Mouse (Mus musculus) stomach, embryonic 14.5 days (tissue): ENCODE results near the gene Arsg. TPM values are rescaled to one million over a fixed set of nuclear protein-coding genes. Genes with fewer than 3 reads are reported as not detected.
"Not testable (repeated sequence)": the region's sequence is repeated elsewhere in the genome, so short reads cannot be mapped to it uniquely, and the experiment has no call there.

ENCODE experiments used
- ATAC-seq: fragments of 200-750 bp; cut with Nextera tagmentation; 2 replicates; pipeline ENCODE4 v1.8.0; 2017; ENCODE audit warnings: low read depth, moderate TSS enrichment; ENCODE audit not compliant: insufficient number of reproducible peaks, insufficient read depth, low FRiP score
- H3K27ac ChIP-seq: fragments of 300-500 bp; sonication (generic); 2 replicates; pipeline ENCODE4 v1.5.1; 2014; ENCODE audit warnings: mild to moderate bottlenecking, low read length, moderate library complexity, mixed read lengths
- H3K27me3 ChIP-seq: fragments of 300-500 bp; sonication (generic); 2 replicates; pipeline ENCODE4 v1.6.1; 2014; ENCODE audit warnings: low read length, control low read depth, mixed read lengths; ENCODE audit not compliant: control insufficient read depth, insufficient read depth
- H3K36me3 ChIP-seq: fragments of 300-500 bp; sonication (generic); 2 replicates; pipeline ENCODE4 v1.6.1; 2014; ENCODE audit warnings: mild to moderate bottlenecking, control low read depth, low read length, moderate library complexity, mixed read lengths; ENCODE audit not compliant: control insufficient read depth, insufficient read depth
- H3K4me1 ChIP-seq: fragments of 300-500 bp; sonication (generic); 2 replicates; pipeline ENCODE4 v1.6.1; 2014; ENCODE audit warnings: low read length, control low read depth, mixed read lengths; ENCODE audit not compliant: control insufficient read depth, insufficient read depth
- H3K4me2 ChIP-seq: fragments of 300-500 bp; sonication (generic); replicated peaks from 2 replicates; pipeline ENCODE4 v1.6.1; 2014; ENCODE audit warnings: low read depth, low read length, control low read depth
- H3K4me3 ChIP-seq: fragments of 300-500 bp; sonication (generic); 2 replicates; pipeline ENCODE4 v1.5.1; 2014; ENCODE audit warnings: low read depth, low read length, control low read depth
- H3K9ac ChIP-seq: fragments of 300-500 bp; sonication (generic); replicated peaks from 2 replicates; pipeline ENCODE4 v1.6.1; 2014; ENCODE audit warnings: low read depth, mild to moderate bottlenecking, control low read depth, low read length, moderate library complexity, mixed read lengths
- H3K9me3 ChIP-seq: fragments of 300-500 bp; sonication (generic); 2 replicates; pipeline ENCODE4 v1.6.1; 2016; ENCODE audit warnings: low read depth, low read length, control low read depth; ENCODE audit not compliant: control insufficient read depth
- WGBS: fragments of 180-500 bp; shearing (Covaris S2); extraction: QIAGEN DNeasy Blood & Tissue Kit; methylation state at CpG from one replicate; pipeline ENCODE4 v1.1.7; 2014; 5-methylcytosine and 5-hydroxymethylcytosine counted together
- polyA plus RNA-seq: library from polyadenylated mRNA; unstranded; fragments of >200 nt; fragmentation: Nextera tagmentation; extraction: Ambion mirVana; gene quantifications from 2 replicates; pipeline ENCODE4 v1.2.1, GENCODE M21; 2014

The Arsg gene
- polyA plus RNA-seq, 1 experiment from 2014 or later, result 3.5 TPM

GRCm38 (mm10) chr11:109479575-109480285, 6.6 kb downstream of the Arsg start:
- no peak overlapping the region for H3K9ac ChIP-seq
- no peak for ATAC-seq
- 72% methylated on average over 16 of the region's 16 CpGs for WGBS
- no peaks in the 10 kb centered on the region for H3K9me3 ChIP-seq
- no peaks in the 10 kb centered on the region for H3K27me3 ChIP-seq
- no peak overlapping the region for H3K4me2 ChIP-seq
- H3K4me3 ChIP-seq, result no peak overlapping the region
- H3K27ac ChIP-seq, result no peak overlapping the region
- no peaks in the 10 kb centered on the region for H3K4me1 ChIP-seq
- H3K36me3 ChIP-seq, result no peaks in the 10 kb centered on the region

- H3K4me2 ChIP-seq, result no peak overlapping the region
- ATAC-seq, result no peak
- H3K27ac ChIP-seq, result no peak overlapping the region
- no peaks in the 10 kb centered on the region for H3K4me1 ChIP-seq
- no peak overlapping the region for H3K4me3 ChIP-seq
- H3K36me3 ChIP-seq, result no peaks in the 10 kb centered on the region
- H3K9me3 ChIP-seq, result no peaks in the 10 kb centered on the region
- 78% methylated on average over 8 of the region's 8 CpGs for WGBS
- H3K27me3 ChIP-seq, result no peaks in the 10 kb centered on the region
- H3K9ac ChIP-seq, result no peak overlapping the region
Measured at GRCm38 (mm10) chr11:109480440-109480839, 7.3 kb downstream of the Arsg start.

GRCm38 (mm10) chr11:109485398-109486045, 12.3 kb downstream of the Arsg start:
- Histone ChIP-seq H3K27ac (no peak overlapping the region), H3K4me1 (no peaks in the 10 kb centered on the region), H3K9me3 (no peaks in the 10 kb centered on the region), H3K36me3 (no peaks in the 10 kb centered on the region), H3K4me2 (no peak overlapping the region), H3K9ac (no peak overlapping the region), H3K4me3 (no peak overlapping the region), H3K27me3 (no peaks in the 10 kb centered on the region)
- ATAC-seq, result no peak
- whole genome bisulfite sequencing, result 86% methylated on average over 15 of the region's 15 CpGs

GRCm38 (mm10) chr11:109487111-109487510, 13.9 kb downstream of the Arsg start:
- H3K9ac ChIP-seq, result no peak overlapping the region
- no peaks in the 10 kb centered on the region for H3K9me3 ChIP-seq
- H3K27ac ChIP-seq, result no peak overlapping the region
- no peaks in the 10 kb centered on the region for H3K27me3 ChIP-seq
- no peak for ATAC-seq
- H3K4me3 ChIP-seq, result no peak overlapping the region
- no peaks in the 10 kb centered on the region for H3K4me1 ChIP-seq
- no peak overlapping the region for H3K4me2 ChIP-seq
- H3K36me3 ChIP-seq, result no peaks in the 10 kb centered on the region
- WGBS, result 25% methylated on average over 1 of the region's 1 CpGs

GRCm38 (mm10) chr11:109487991-109488684, 15.0 kb downstream of the Arsg start:
- Histone ChIP-seq H3K27me3 (no peaks in the 10 kb centered on the region), H3K9me3 (no peaks in the 10 kb centered on the region), H3K4me1 (no peaks in the 10 kb centered on the region), H3K36me3 (no peaks in the 10 kb centered on the region), H3K4me2 (no peak overlapping the region), H3K4me3 (no peak overlapping the region), H3K9ac (no peak overlapping the region), H3K27ac (no peak overlapping the region)
- WGBS, result 76% methylated on average over 10 of the region's 10 CpGs
- ATAC-seq, result peak; percentile 6; the same call in 1 of the 2 replicates

GRCm38 (mm10) chr11:109489763-109490162, 16.6 kb downstream of the Arsg start:
- Histone ChIP-seq H3K27me3 (no peaks in the 10 kb centered on the region), H3K9ac (no peak overlapping the region), H3K9me3 (no peaks in the 10 kb centered on the region), H3K4me2 (no peak overlapping the region), H3K4me3 (no peak overlapping the region), H3K4me1 (no peaks in the 10 kb centered on the region), H3K36me3 (no peaks in the 10 kb centered on the region), H3K27ac (no peak overlapping the region)
- ATAC-seq, result no peak
- 63% methylated on average over 2 of the region's 2 CpGs for WGBS

- no peaks in the 10 kb centered on the region for H3K4me1 ChIP-seq
- H3K9ac ChIP-seq, result no peak overlapping the region
- H3K4me2 ChIP-seq, result no peak overlapping the region
- ATAC-seq, result no peak
- H3K27ac ChIP-seq, result no peak overlapping the region
- no peaks in the 10 kb centered on the region for H3K27me3 ChIP-seq
- H3K9me3 ChIP-seq, result no peaks in the 10 kb centered on the region
- H3K4me3 ChIP-seq, result no peak overlapping the region
- no peaks in the 10 kb centered on the region for H3K36me3 ChIP-seq
- 76% methylated on average over 4 of the region's 4 CpGs for WGBS
Measured at GRCm38 (mm10) chr11:109491844-109492243, 18.7 kb downstream of the Arsg start.

- H3K27ac ChIP-seq, H3K9me3 ChIP-seq, H3K27me3 ChIP-seq, ATAC-seq, H3K4me2 ChIP-seq, H3K4me3 ChIP-seq, H3K4me1 ChIP-seq, H3K9ac ChIP-seq, H3K36me3 ChIP-seq: not testable (repeated sequence)
- WGBS, result 75% methylated on average over 8 of the region's 8 CpGs
Measured at GRCm38 (mm10) chr11:109492847-109493464, 19.8 kb downstream of the Arsg start.
